Mouse (Mus musculus) forebrain, embryonic 11.5 days (tissue): Measurements from ENCODE around the gene Nucks1. TPM values are rescaled to one million over a fixed set of nuclear protein-coding genes. Genes with fewer than 3 reads are reported as not detected.
A peak's percentile ranks its signal among the peaks of the same experiment; 100 is the strongest.

Source experiments
- ATAC-seq: fragments of 200-750 bp; cut with Nextera tagmentation; replicated peaks from 2 replicates; pipeline ENCODE4 v1.8.0; 2017; ENCODE audit warnings: moderate TSS enrichment; ENCODE audit not compliant: low FRiP score
- DNase-seq: peaks from one replicate; pipeline ENCODE4 v3.0.0-alpha.2; 2017; ENCODE audit warnings: low spot score
- H3K27ac ChIP-seq: fragments of 300-500 bp; sonication (generic); 2 replicates; pipeline ENCODE4 v1.5.1; 2014; ENCODE audit warnings: low read depth, low read length
- H3K27me3 ChIP-seq: fragments of 300-500 bp; sonication (generic); 2 replicates; pipeline ENCODE4 v1.6.1; 2014; ENCODE audit warnings: mild to moderate bottlenecking, low read length, mixed read lengths; ENCODE audit not compliant: control insufficient read depth, insufficient read depth
- H3K36me3 ChIP-seq: fragments of 300-500 bp; sonication (generic); 2 replicates; pipeline ENCODE4 v1.6.1; 2014; ENCODE audit warnings: mild to moderate bottlenecking, low read length, moderate library complexity, mixed read lengths; ENCODE audit not compliant: control insufficient read depth, insufficient read depth
- H3K4me1 ChIP-seq: fragments of 300-500 bp; sonication (generic); replicated peaks from 2 replicates; pipeline ENCODE4 v1.6.1; 2014; ENCODE audit warnings: low read length, mixed read lengths; ENCODE audit not compliant: control insufficient read depth, insufficient read depth
- H3K4me2 ChIP-seq: fragments of 300-500 bp; sonication (generic); 2 replicates; pipeline ENCODE4 v1.6.1; 2014; ENCODE audit warnings: low read depth, mild to moderate bottlenecking, low read length, moderate library complexity, mixed read lengths; ENCODE audit not compliant: severe bottlenecking
- H3K4me3 ChIP-seq: fragments of 300-500 bp; sonication (generic); 2 replicates; pipeline ENCODE4 v1.5.1; 2014; ENCODE audit warnings: low read depth, low read length
- H3K9ac ChIP-seq: fragments of 300-500 bp; sonication (generic); 2 replicates; pipeline ENCODE4 v1.6.1; 2014; ENCODE audit warnings: low read length
- H3K9me3 ChIP-seq: fragments of 300-500 bp; sonication (generic); 2 replicates; pipeline ENCODE4 v1.6.1; 2016; ENCODE audit warnings: low read length, mixed read lengths; ENCODE audit not compliant: control insufficient read depth
- WGBS: fragments of 180-500 bp; shearing (Covaris S2); extraction: QIAGEN DNeasy Blood & Tissue Kit; methylation state at CpG from one replicate; pipeline ENCODE4 v1.1.7; 2014; 5-methylcytosine and 5-hydroxymethylcytosine counted together
- polyA plus RNA-seq: library from polyadenylated mRNA; unstranded; fragments of >200 nt; fragmentation: Nextera tagmentation; extraction: Ambion mirVana; gene quantifications from 2 replicates; pipeline ENCODE4 v1.2.1, GENCODE M21; 2014

The Nucks1 gene
- polyA plus RNA-seq, 1 experiment from 2014 or later, result 69.7 TPM

- peaks cover 10% of the 10 kb centered on the region; the same call in 1 of the 2 replicates for H3K27me3 ChIP-seq
- no peak overlapping the region for H3K9ac ChIP-seq
- H3K27ac ChIP-seq, result no peak overlapping the region
- DNase-seq (no peak), ATAC-seq (no peak)
- no peaks in the 10 kb centered on the region for H3K36me3 ChIP-seq
- H3K4me2 ChIP-seq, result no peak overlapping the region
- WGBS, result 46% methylated on average over 5 of the region's 5 CpGs
- no peak overlapping the region for H3K4me3 ChIP-seq
- H3K4me1 ChIP-seq, result peaks cover 27% of the 10 kb centered on the region; the same call in 1 of the 2 replicates
- H3K9me3 ChIP-seq, result no peaks in the 10 kb centered on the region
These were observed 55.5 kb downstream of the Nucks1 start for GRCm38 (mm10) chr1:131965818-131966217.

GRCm38 (mm10) chr1:131967336-131967735 is 57.0 kb downstream of the Nucks1 start:
- no peak for DNase-seq
- Histone ChIP-seq H3K27me3 (peaks cover 9% of the 10 kb centered on the region; the same call in 1 of the 2 replicates), H3K27ac (no peak overlapping the region), H3K4me1 (peaks cover 40% of the 10 kb centered on the region), H3K9me3 (no peaks in the 10 kb centered on the region), H3K4me3 (no peak overlapping the region), H3K36me3 (no peaks in the 10 kb centered on the region), H3K4me2 (no peak overlapping the region), H3K9ac (no peak overlapping the region)
- ATAC-seq, result no peak
- 82% methylated on average over 7 of the region's 7 CpGs for WGBS

- Histone ChIP-seq H3K9ac (no peak overlapping the region), H3K27ac (no peak overlapping the region)
- no peak for DNase-seq
These were observed 58.2 kb downstream of the Nucks1 start for GRCm38 (mm10) chr1:131968556-131968955.

GRCm38 (mm10) chr1:131968983-131969382 is 58.6 kb downstream of the Nucks1 start:
- Histone ChIP-seq H3K36me3 (no peaks in the 10 kb centered on the region), H3K9ac (no peak overlapping the region), H3K4me1 (peaks cover 50% of the 10 kb centered on the region), H3K27me3 (peaks cover 5% of the 10 kb centered on the region; the same call in 1 of the 2 replicates), H3K4me2 (no peak overlapping the region), H3K27ac (no peak overlapping the region), H3K9me3 (no peaks in the 10 kb centered on the region), H3K4me3 (no peak overlapping the region)
- DNase-seq (no peak), ATAC-seq (no peak)
- 63% methylated on average over 6 of the region's 6 CpGs for WGBS

More at GRCm38 (mm10) chr1:131968556-131968955, 58.2 kb downstream of the Nucks1 start:
- WGBS, result 30% methylated on average over 3 of the region's 3 CpGs
- H3K27me3 ChIP-seq, result peaks cover 9% of the 10 kb centered on the region; the same call in 1 of the 2 replicates
- H3K4me1 ChIP-seq, result peaks cover 51% of the 10 kb centered on the region
- H3K4me2 ChIP-seq, result no peak overlapping the region
- ATAC-seq, result no peak
- no peaks in the 10 kb centered on the region for H3K36me3 ChIP-seq
- no peak overlapping the region for H3K4me3 ChIP-seq
- no peaks in the 10 kb centered on the region for H3K9me3 ChIP-seq

- H3K4me2 ChIP-seq, result no peak overlapping the region
- DNase-seq (no peak), ATAC-seq (no peak)
- no peak overlapping the region for H3K9ac ChIP-seq
- peaks cover 2% of the 10 kb centered on the region; the same call in 1 of the 2 replicates for H3K27me3 ChIP-seq
- H3K36me3 ChIP-seq, result no peaks in the 10 kb centered on the region
- 42% methylated on average over 4 of the region's 4 CpGs for WGBS
- H3K4me1 ChIP-seq, result peaks cover 50% of the 10 kb centered on the region
- H3K9me3 ChIP-seq, result no peaks in the 10 kb centered on the region
- no peak overlapping the region for H3K27ac ChIP-seq
- H3K4me3 ChIP-seq, result no peak overlapping the region
These were observed 59.5 kb downstream of the Nucks1 start for GRCm38 (mm10) chr1:131969825-131970224.

GRCm38 (mm10) chr1:131970322-131970660 is 60.0 kb downstream of the Nucks1 start:
- DNase-seq (no peak), ATAC-seq (no peak; the same call in 1 of the 2 replicates)
- Histone ChIP-seq H3K4me2 (peak overlapping the region; percentile 40; the same call in 1 of the 2 replicates), H3K36me3 (no peaks in the 10 kb centered on the region), H3K27ac (peak overlapping the region; percentile 98), H3K9me3 (no peaks in the 10 kb centered on the region), H3K4me1 (peaks cover 52% of the 10 kb centered on the region), H3K9ac (peak overlapping the region; percentile 55; the same call in 1 of the 2 replicates), H3K27me3 (peaks cover 2% of the 10 kb centered on the region; the same call in 1 of the 2 replicates), H3K4me3 (no peak overlapping the region)
- 32% methylated on average over 5 of the region's 5 CpGs for WGBS

GRCm38 (mm10) chr1:131970661-131971520 is 60.6 kb downstream of the Nucks1 start:
- Histone ChIP-seq H3K9ac (peak overlapping the region; percentile 55), H3K27me3 (no peaks in the 10 kb centered on the region), H3K27ac (peak overlapping the region; percentile 98), H3K4me2 (peak overlapping the region; percentile 40), H3K4me1 (peaks cover 47% of the 10 kb centered on the region), H3K9me3 (no peaks in the 10 kb centered on the region), H3K36me3 (no peaks in the 10 kb centered on the region), H3K4me3 (peak overlapping the region; percentile 5; the same call in 1 of the 2 replicates)
- DNase-seq (peak; percentile 91), ATAC-seq (peak; percentile 84)
- WGBS, result under 1% methylated on average over 16 of the region's 16 CpGs

- ATAC-seq, result peak; percentile 69
- H3K4me1 ChIP-seq, result peaks cover 40% of the 10 kb centered on the region
- H3K27ac ChIP-seq, result peak overlapping the region; percentile 98
- under 1% methylated on average over 15 of the region's 15 CpGs for WGBS
- H3K9ac ChIP-seq, result peak overlapping the region; percentile 55
- no peak overlapping the region for H3K4me3 ChIP-seq
- no peaks in the 10 kb centered on the region for H3K36me3 ChIP-seq
- H3K9me3 ChIP-seq, result no peaks in the 10 kb centered on the region
- no peaks in the 10 kb centered on the region for H3K27me3 ChIP-seq
- peak; percentile 89 for DNase-seq
- H3K4me2 ChIP-seq, result peak overlapping the region; percentile 40
These were observed 61.6 kb downstream of the Nucks1 start for GRCm38 (mm10) chr1:131971771-131972497.
